Mouse (Mus musculus) midbrain, embryonic 11.5 days (tissue): Measurements from ENCODE around the gene Gm3542. TPM values are rescaled to one million over a fixed set of nuclear protein-coding genes. Genes with fewer than 3 reads are reported as not detected.
"Not testable (repeated sequence)": the region's sequence is repeated elsewhere in the genome, so short reads cannot be mapped to it uniquely, and the experiment has no call there.

ENCODE experiments used
- ATAC-seq: fragments of 200-750 bp; cut with Nextera tagmentation; 2 replicates; pipeline ENCODE4 v1.8.0; 2017; ENCODE audit warnings: moderate TSS enrichment, moderate library complexity; ENCODE audit not compliant: low FRiP score
- DNase-seq: peaks from one replicate; pipeline ENCODE4 v3.0.0; 2015; ENCODE audit warnings: low spot score; ENCODE audit errors: missing footprints
- H3K27ac ChIP-seq: fragments of 300-500 bp; sonication (generic); 2 replicates; pipeline ENCODE4 v1.5.1; 2014; ENCODE audit warnings: low read depth, low read length
- H3K27me3 ChIP-seq: fragments of 300-500 bp; sonication (generic); 2 replicates; pipeline ENCODE4 v1.6.1; 2014; ENCODE audit warnings: mild to moderate bottlenecking, low read length, moderate library complexity, mixed read lengths; ENCODE audit not compliant: control insufficient read depth, insufficient read depth
- H3K36me3 ChIP-seq: fragments of 300-500 bp; sonication (generic); 2 replicates; pipeline ENCODE4 v1.6.1; 2014; ENCODE audit warnings: mild to moderate bottlenecking, low read length, moderate library complexity, mixed read lengths; ENCODE audit not compliant: control insufficient read depth, insufficient read depth
- H3K4me1 ChIP-seq: fragments of 300-500 bp; sonication (generic); 2 replicates; pipeline ENCODE4 v1.6.1; 2014; ENCODE audit warnings: low read length; ENCODE audit not compliant: control insufficient read depth, insufficient read depth
- H3K4me2 ChIP-seq: fragments of 300-500 bp; sonication (generic); 2 replicates; pipeline ENCODE4 v1.6.1; 2014; ENCODE audit warnings: mild to moderate bottlenecking, moderate library complexity
- H3K4me3 ChIP-seq: fragments of 300-500 bp; sonication (generic); 2 replicates; pipeline ENCODE4 v1.5.1; 2014; ENCODE audit warnings: low read depth, low read length
- H3K9ac ChIP-seq: fragments of 300-500 bp; sonication (generic); 2 replicates; pipeline ENCODE4 v1.6.1; 2014; ENCODE audit warnings: low read length
- H3K9me3 ChIP-seq: fragments of 300-500 bp; sonication (generic); 2 replicates; pipeline ENCODE4 v1.6.1; 2016; ENCODE audit warnings: low read length; ENCODE audit not compliant: control insufficient read depth
- WGBS: fragments of 180-500 bp; shearing (Covaris S2); extraction: QIAGEN DNeasy Blood & Tissue Kit; methylation state at CpG from one replicate; pipeline ENCODE4 v1.1.7; 2014; 5-methylcytosine and 5-hydroxymethylcytosine counted together
- polyA plus RNA-seq: library from polyadenylated mRNA; unstranded; fragments of >200 nt; fragmentation: Nextera tagmentation; extraction: Ambion mirVana; gene quantifications from 2 replicates; pipeline ENCODE4 v1.2.1, GENCODE M21; 2014

Gene Gm3542
- polyA plus RNA-seq = not detected in 2 replicates

DNA sequence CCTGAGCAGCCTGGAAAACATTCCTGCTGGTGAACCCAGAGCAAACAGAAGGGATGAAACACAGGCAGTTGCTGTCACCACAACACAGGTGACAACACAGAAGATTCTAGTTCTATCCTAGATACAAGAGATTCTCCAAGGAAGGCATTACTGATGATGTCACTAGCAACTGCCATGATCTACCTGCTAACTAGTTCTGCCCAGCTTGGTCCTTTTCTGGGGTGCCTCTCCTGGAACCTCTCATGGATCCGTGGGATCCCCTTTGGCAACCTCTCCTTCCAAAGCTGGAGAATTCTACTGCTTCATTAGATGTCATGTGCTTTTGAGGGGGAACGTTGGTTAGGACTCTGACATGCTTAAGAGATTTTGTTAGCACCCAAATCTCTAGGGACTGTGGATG, at the start of gene Gm3542:
Gene Gm3542, minus strand, starts transcription at position 101 of the 400 bp plus-strand sequence.
- H3K27ac ChIP-seq, H3K9me3 ChIP-seq, H3K4me3 ChIP-seq, H3K4me1 ChIP-seq, H3K9ac ChIP-seq, ATAC-seq, H3K27me3 ChIP-seq, H3K36me3 ChIP-seq, DNase-seq, H3K4me2 ChIP-seq: not testable (repeated sequence)
- WGBS = no CpG with 5 or more reads among the region's 2 CpGs

Other genes with a start within 250 kb of the Gm3542 start
- gene Gm8279, start 203.4 kb downstream of the Gm3542 start, polyA plus RNA-seq = not detected in 2 replicates
- gene Gm3317, start 170.4 kb downstream of the Gm3542 start, polyA plus RNA-seq = not detected in 2 replicates
- gene Gm8271, start 149.1 kb downstream of the Gm3542 start, polyA plus RNA-seq = not detected in 2 replicates
- gene Gm3526, start 74.3 kb downstream of the Gm3542 start, polyA plus RNA-seq = not detected in 2 replicates
- not detected in 2 replicates for gene Gm3500, start 54.1 kb upstream of the Gm3542 start, polyA plus RNA-seq
- gene Gm3194, start 120.5 kb upstream of the Gm3542 start, polyA plus RNA-seq = 1.0 TPM in 1 of 2 replicates, not detected in the other
- not detected in 2 replicates for gene Gm8246, start 142.9 kb upstream of the Gm3542 start, polyA plus RNA-seq
- not detected in 2 replicates for gene Gm3187, start 149.3 kb upstream of the Gm3542 start, polyA plus RNA-seq
- gene Gm3488, start 166.7 kb upstream of the Gm3542 start, polyA plus RNA-seq = 2.0 and 2.7 TPM in 2 replicates
- gene Gm3532, start 203.6 kb upstream of the Gm3542 start, polyA plus RNA-seq = not detected in 2 replicates